Mouse (Mus musculus) liver, adult 2 months (tissue): ENCODE data around the gene Cope. TPM values are rescaled to one million over a fixed set of nuclear protein-coding genes. Genes with fewer than 3 reads are reported as not detected.

Experiments
- DNase-seq: peaks from one replicate; pipeline ENCODE4 v3.0.0-alpha.2; 2011; ENCODE audit warnings: low read depth, low spot score; ENCODE audit errors: extremely low read depth
- H3K27ac ChIP-seq: fragments of 200-500 bp; replicated peaks from 2 replicates; pipeline ENCODE4 v1.5.1; 2012; ENCODE audit warnings: low read depth, mild to moderate bottlenecking, control low read depth, inconsistent platforms, low read length; ENCODE audit not compliant: insufficient read depth
- H3K27me3 ChIP-seq: fragments of 200-500 bp; 2 replicates; pipeline ENCODE4 v1.6.1; 2012; ENCODE audit warnings: mild to moderate bottlenecking, moderate library complexity, low read length, inconsistent platforms; ENCODE audit not compliant: control insufficient read depth, insufficient read depth
- H3K36me3 ChIP-seq: fragments of 200-500 bp; 2 replicates; pipeline ENCODE4 v1.6.1; 2012; ENCODE audit warnings: low read length, inconsistent platforms; ENCODE audit not compliant: control insufficient read depth, insufficient read depth
- H3K4me1 ChIP-seq: fragments of 200-500 bp; 2 replicates; pipeline ENCODE4 v1.6.1; 2011; ENCODE audit warnings: low read length; ENCODE audit not compliant: control insufficient read depth, insufficient read depth
- H3K4me3 ChIP-seq: fragments of 200-500 bp; 2 replicates; pipeline ENCODE4 v1.5.1; 2011; ENCODE audit warnings: low read depth, mild to moderate bottlenecking, control low read depth, low read length, moderate library complexity; ENCODE audit not compliant: insufficient read depth
- H3K79me2 ChIP-seq: fragments of 200-500 bp; 2 replicates; pipeline ENCODE4 v1.6.1; 2012; ENCODE audit warnings: inconsistent platforms, mild to moderate bottlenecking, low read length, moderate library complexity; ENCODE audit not compliant: control insufficient read depth, insufficient read depth
- H3K9ac ChIP-seq: fragments of 200-500 bp; 2 replicates; pipeline ENCODE4 v1.6.1; 2012; ENCODE audit warnings: low read depth, mild to moderate bottlenecking, control low read depth, inconsistent platforms, low read length
- CTCF ChIP-seq: fragments of 200-500 bp; IDR thresholded peaks from 2 replicates; pipeline ENCODE4 v1.5.1; 2011; ENCODE audit warnings: low read depth, low read length, control low read depth
- POLR2A ChIP-seq: fragments of 200-500 bp; IDR thresholded peaks from 2 replicates; pipeline ENCODE4 v1.6.1; 2011; ENCODE audit warnings: low read length, control low read depth; ENCODE audit not compliant: insufficient read depth; ENCODE audit errors: extremely low read depth
- WGBS: fragments of 180-500 bp; shearing (Covaris S2); methylation state at CpG from one replicate; pipeline ENCODE4 v1.1.7; 2018; 5-methylcytosine and 5-hydroxymethylcytosine counted together
- polyA plus RNA-seq: library from polyadenylated mRNA; depleted of rRNA; stranded (reverse); fragments of >200 nt; gene quantifications from 2 replicates; pipeline ENCODE4 v1.2.3, GENCODE M21; 2012; rRNA removed
- total RNA-seq: library from RNA; depleted of rRNA; stranded (reverse); fragments of >200 nt; gene quantifications from 2 replicates; pipeline ENCODE4 v1.2.3, GENCODE M21; 2014; rRNA removed

Cope gene
- 169 and 197 TPM in 2 replicates for total RNA-seq
- 327 and 394 TPM in 2 replicates for polyA plus RNA-seq

DNA sequence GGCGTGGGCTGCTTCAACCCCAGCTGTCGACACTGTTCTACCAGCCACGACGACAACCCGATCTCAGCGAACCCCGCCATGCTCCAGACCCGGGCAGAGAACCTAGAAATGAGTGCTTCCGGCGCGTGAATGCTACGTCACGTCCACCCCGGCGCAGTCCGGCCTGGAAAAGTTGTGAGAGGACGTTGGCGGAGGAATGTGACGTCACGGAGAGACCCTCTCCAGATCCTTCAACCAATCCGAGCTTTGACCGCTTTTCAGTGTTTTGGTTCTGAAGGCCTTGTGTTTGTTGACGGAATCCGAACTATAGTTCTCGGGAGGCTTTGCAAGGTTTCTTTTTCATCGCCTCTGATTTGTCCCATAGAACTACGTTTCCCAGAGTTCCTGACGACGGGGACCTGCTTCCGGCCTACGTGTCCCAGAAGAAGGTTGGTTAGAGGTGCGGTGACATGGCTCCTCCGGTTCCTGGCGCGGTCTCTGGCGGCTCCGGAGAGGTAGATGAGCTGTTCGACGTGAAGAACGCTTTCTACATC is at the start of gene Cope, which contains the start of gene Ddx49:
Gene Cope, plus strand, starts transcription at position 161 of the 533 bp plus-strand sequence.
Gene Ddx49, minus strand, starts transcription at position 132 of the 533 bp plus-strand sequence.
- peak within 1 kb of the TSS; percentile 95 for H3K4me3 ChIP-seq
- under 1% methylated on average over 40 of the region's 40 CpGs for WGBS
- peaks cover 25% of the 10 kb centered on the region; the same call in 1 of the 2 replicates for H3K79me2 ChIP-seq
- peak; percentile 85 for DNase-seq
- peak within 1 kb of the TSS; percentile 95 for H3K9ac ChIP-seq
- peaks cover 10% of the 10 kb centered on the region for H3K4me1 ChIP-seq
- peak within 1 kb of the TSS; percentile 71 for H3K27ac ChIP-seq
- H3K27me3 ChIP-seq, result no peaks in the 10 kb centered on the region
- H3K36me3 ChIP-seq, result peaks cover 7% of the 10 kb centered on the region
- TF ChIP-seq CTCF (no peak), POLR2A (peak; percentile 68)

DNA sequence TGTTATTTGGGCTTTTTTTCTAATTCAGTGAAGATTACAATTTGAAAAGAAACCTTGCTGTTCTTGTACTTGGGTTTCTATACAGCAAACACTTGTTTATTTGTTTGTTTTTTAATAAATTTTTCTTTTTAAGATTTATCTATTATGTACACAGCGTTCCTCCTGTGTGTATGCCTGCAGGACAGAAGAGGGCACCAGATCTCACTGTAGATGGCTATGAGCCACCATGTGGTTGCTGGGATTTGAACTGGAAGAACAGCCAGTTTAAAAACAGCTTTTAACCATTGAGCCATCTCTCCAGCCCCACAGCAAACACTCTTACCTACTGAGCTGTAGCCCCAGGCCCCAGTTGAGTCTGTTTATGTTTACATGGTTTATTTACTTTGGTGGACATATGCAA is 47.7 kb upstream of the Cope start:
- H3K9ac ChIP-seq, result no peak overlapping the region
- no peaks in the 10 kb centered on the region for H3K4me1 ChIP-seq
- H3K27ac ChIP-seq, result no peak overlapping the region
- no peak overlapping the region for H3K4me3 ChIP-seq
- no peaks in the 10 kb centered on the region for H3K79me2 ChIP-seq
- TF ChIP-seq CTCF (no peak), POLR2A (no peak)
- peaks cover 30% of the 10 kb centered on the region; the same call in 1 of the 2 replicates for H3K36me3 ChIP-seq
- DNase-seq, result no peak
- no peaks in the 10 kb centered on the region for H3K27me3 ChIP-seq
- 69% methylated on average over 1 of the region's 1 CpGs for WGBS

DNA sequence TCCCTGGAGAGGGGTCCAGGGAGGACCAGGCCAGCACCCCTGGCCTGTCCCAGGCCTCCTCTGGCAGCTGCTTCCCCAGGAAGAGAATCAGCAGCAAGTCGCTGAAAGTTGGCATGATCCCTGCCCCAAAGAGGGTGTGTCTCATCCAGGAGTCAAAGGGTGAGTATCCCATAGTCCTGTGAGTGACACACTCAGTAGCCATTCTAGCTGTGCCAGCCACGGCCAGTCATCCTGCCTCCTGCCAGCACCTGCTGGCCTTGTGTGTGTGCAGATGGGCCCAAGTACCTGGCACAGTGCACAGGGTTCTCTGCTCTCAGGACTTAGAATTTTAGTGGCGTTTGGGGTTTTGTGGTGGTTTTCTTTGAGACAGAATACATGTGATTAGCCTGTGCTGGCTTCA is 44.9 kb upstream of the Cope start:
- Histone ChIP-seq H3K27me3 (no peaks in the 10 kb centered on the region), H3K27ac (no peak overlapping the region), H3K4me1 (no peaks in the 10 kb centered on the region), H3K9ac (no peak overlapping the region), H3K4me3 (no peak overlapping the region), H3K36me3 (peaks cover 15% of the 10 kb centered on the region; the same call in 1 of the 2 replicates), H3K79me2 (no peaks in the 10 kb centered on the region)
- 57% methylated on average over 3 of the region's 3 CpGs for WGBS
- TF ChIP-seq CTCF, result no peak
- TF ChIP-seq POLR2A, result no peak
- peak; percentile 13 for DNase-seq

DNA sequence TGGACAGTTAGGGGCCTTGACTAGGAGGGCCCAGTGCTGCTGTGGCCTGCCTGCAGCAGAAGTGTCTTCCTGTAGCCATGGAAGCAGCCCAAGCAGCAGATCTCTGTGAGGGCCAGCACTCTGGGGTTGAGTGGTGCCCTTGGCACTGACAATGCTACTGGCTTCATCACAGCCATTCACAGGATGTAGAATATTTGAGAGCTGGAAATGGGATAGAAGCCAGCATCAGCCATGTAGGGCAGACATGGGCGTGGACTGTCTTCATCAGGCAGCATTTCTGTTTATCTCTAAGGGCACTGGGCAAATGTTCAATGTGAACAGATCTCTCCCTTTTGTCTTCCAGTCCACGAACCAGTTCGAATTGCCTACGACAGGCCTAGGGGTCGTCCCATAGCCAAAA is 43.7 kb upstream of the Cope start:
- Histone ChIP-seq H3K4me1 (no peaks in the 10 kb centered on the region), H3K27me3 (no peaks in the 10 kb centered on the region), H3K27ac (no peak overlapping the region), H3K36me3 (peaks cover 9% of the 10 kb centered on the region; the same call in 1 of the 2 replicates), H3K79me2 (no peaks in the 10 kb centered on the region), H3K4me3 (no peak overlapping the region), H3K9ac (no peak overlapping the region)
- DNase-seq, result no peak
- TF ChIP-seq CTCF (no peak), POLR2A (no peak)
- 75% methylated on average over 5 of the region's 5 CpGs for WGBS

DNA sequence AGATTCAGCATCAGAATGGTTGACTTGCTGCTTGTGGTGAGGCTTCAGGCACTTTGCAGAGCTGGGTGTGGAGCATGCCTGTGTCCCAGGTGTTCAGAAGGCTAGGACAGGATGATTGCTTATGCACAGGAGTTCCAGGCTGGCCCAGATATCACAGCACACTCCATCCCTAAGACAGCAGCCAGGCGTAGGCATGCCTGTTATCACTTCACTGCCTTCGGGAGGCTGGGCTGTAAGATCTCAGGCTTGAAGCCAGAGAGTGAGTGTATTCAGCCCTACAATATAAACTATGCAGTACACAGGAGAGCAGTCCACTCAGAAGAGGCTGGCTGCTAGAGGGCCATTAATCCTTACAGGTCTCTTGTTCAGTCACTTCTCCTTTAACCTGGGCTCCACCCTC is 43.3 kb upstream of the Cope start:
- H3K9ac ChIP-seq, result no peak overlapping the region
- H3K27me3 ChIP-seq, result no peaks in the 10 kb centered on the region
- 81% methylated on average over 2 of the region's 2 CpGs for WGBS
- no peaks in the 10 kb centered on the region for H3K79me2 ChIP-seq
- H3K4me3 ChIP-seq, result no peak overlapping the region
- peaks cover 6% of the 10 kb centered on the region; the same call in 1 of the 2 replicates for H3K36me3 ChIP-seq
- DNase-seq, result no peak
- TF ChIP-seq CTCF (no peak), POLR2A (no peak)
- H3K4me1 ChIP-seq, result no peaks in the 10 kb centered on the region
- H3K27ac ChIP-seq, result no peak overlapping the region

DNA sequence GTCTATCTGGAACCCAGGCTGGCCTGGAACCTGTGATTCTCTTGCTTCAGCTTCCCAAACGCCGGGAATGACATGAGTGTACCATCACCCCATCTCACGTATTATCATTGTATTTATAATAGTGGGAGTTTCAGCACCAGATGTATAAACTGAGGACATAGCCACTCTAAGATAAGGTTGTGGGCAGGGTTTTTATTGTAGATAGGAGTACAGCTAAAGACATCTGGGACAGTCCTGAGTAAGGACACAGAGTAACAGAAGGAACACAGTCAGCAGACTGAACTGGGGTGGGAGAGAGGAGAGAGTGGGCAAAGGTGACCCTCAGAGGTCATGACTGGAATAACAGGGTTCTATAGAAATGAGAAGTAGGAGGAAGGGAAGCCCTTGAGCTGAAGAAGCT is 34.6 kb upstream of the Cope start:
- H3K4me3 ChIP-seq, result no peak overlapping the region
- H3K9ac ChIP-seq, result no peak overlapping the region
- no peaks in the 10 kb centered on the region for H3K27me3 ChIP-seq
- TF ChIP-seq POLR2A (no peak), CTCF (no peak)
- H3K27ac ChIP-seq, result no peak overlapping the region
- no peak for DNase-seq
- no peaks in the 10 kb centered on the region; the same call in 1 of the 2 replicates for H3K4me1 ChIP-seq
- no peaks in the 10 kb centered on the region for H3K79me2 ChIP-seq
- WGBS, result 88% methylated on average over 3 of the region's 3 CpGs
- H3K36me3 ChIP-seq, result peaks cover 4% of the 10 kb centered on the region; the same call in 1 of the 2 replicates
